ENCODE assay signal across 8 mouse cellular contexts in genomic region chr4:133753375-133754190, GRCm38 (mm10). TPM values are rescaled to one million over a fixed set of nuclear protein-coding genes. Genes with fewer than 3 reads are reported as not detected.
DNase-seq lines count a peak whose midpoint lies in the region; ATAC-seq and TF ChIP-seq lines count a peak whose summit lies in the region.

No protein-coding gene starts in this region.

- H3K4me1 ChIP-seq in kidney, adult 2 months (ENCODE audit: control insufficient read depth, insufficient read depth, low read length) = peaks cover 26% of the 10 kb centered on the region
- H3K4me1 ChIP-seq in neural tube, embryonic 12.5 days = peaks cover 40% of the 10 kb centered on the region
- peaks cover 15% of the 10 kb centered on the region for H3K4me1 ChIP-seq in stomach, postnatal 0 days (replicated peaks; ENCODE audit: control insufficient read depth, insufficient read depth)

- no peak for ATAC-seq in frontal cortex, adult (ENCODE audit: low TSS enrichment)
- ATAC-seq in neural tube, embryonic 12.5 days (ENCODE audit: low FRiP score, low read depth) = peak; percentile 68
- peak; percentile 35 for ATAC-seq in stomach, postnatal 0 days (ENCODE audit: low FRiP score, low TSS enrichment)

- TF ChIP-seq POLR2A in kidney, adult 2 months (IDR thresholded peaks at IDR 0.05; ENCODE audit: low read depth, low read length) = peak; percentile 16

- peak overlapping the region; percentile 95 for H3K27ac ChIP-seq in kidney, adult 2 months (ENCODE audit: insufficient read depth, low read depth, low read length)
- H3K27ac ChIP-seq in neural tube, embryonic 12.5 days = peak overlapping the region; percentile 100
- peak overlapping the region; percentile 100 for H3K27ac ChIP-seq in stomach, postnatal 0 days (replicated peaks)

- no peaks in the 10 kb centered on the region for H3K27me3 ChIP-seq in kidney, adult 2 months (replicated peaks; ENCODE audit: control insufficient read depth, insufficient read depth, low read length)
- H3K27me3 ChIP-seq in neural tube, embryonic 12.5 days (replicated peaks) = no peaks in the 10 kb centered on the region
- no peaks in the 10 kb centered on the region for H3K27me3 ChIP-seq in stomach, postnatal 0 days (ENCODE audit: control insufficient read depth, insufficient read depth, low read length)

- H3K36me3 ChIP-seq in kidney, adult 2 months (ENCODE audit: control insufficient read depth, insufficient read depth, low read length) = no peaks in the 10 kb centered on the region
- peaks cover 4% of the 10 kb centered on the region; the same call in 1 of the 2 replicates for H3K36me3 ChIP-seq in neural tube, embryonic 12.5 days
- no peaks in the 10 kb centered on the region for H3K36me3 ChIP-seq in stomach, postnatal 0 days (ENCODE audit: control insufficient read depth, insufficient read depth, low read length)

- H3K9me3 ChIP-seq in neural tube, embryonic 12.5 days = no peaks in the 10 kb centered on the region
- H3K9me3 ChIP-seq in stomach, postnatal 0 days (ENCODE audit: control insufficient read depth, low read length) = no peaks in the 10 kb centered on the region

- TF ChIP-seq CTCF in kidney, adult 2 months (conservative IDR thresholded peaks at IDR 0.05; ENCODE audit: insufficient read depth, insufficient read length, low read depth, low read length) = no peak
- no peak for TF ChIP-seq CTCF in stomach, postnatal 0 days (IDR thresholded peaks at IDR 0.05; ENCODE audit: low read depth)

- peak overlapping the region; percentile 97 for H3K4me2 ChIP-seq in neural tube, embryonic 12.5 days (replicated peaks)
- H3K4me2 ChIP-seq in stomach, postnatal 0 days (replicated peaks; ENCODE audit: low read depth) = peak overlapping the region; percentile 97

- WGBS in kidney, adult 2 months = under 1% methylated on average over 58 of the region's 99 CpGs
- WGBS in neural tube, embryonic 12.5 days = under 1% methylated on average over 39 of the region's 99 CpGs
- WGBS in stomach, postnatal 0 days = 0% methylated on average over 14 of the region's 99 CpGs

- TF ChIP-seq EP300 in stomach, postnatal 0 days (optimal IDR thresholded peaks at IDR 0.05) = no peak

- peak overlapping the region; percentile 100 for H3K9ac ChIP-seq in neural tube, embryonic 12.5 days
- H3K9ac ChIP-seq in stomach, postnatal 0 days (ENCODE audit: low read length) = peak overlapping the region; percentile 100

- H3K4me3 ChIP-seq in kidney, adult 2 months (ENCODE audit: insufficient read depth, low read depth, low read length) = peak overlapping the region; percentile 67
- H3K4me3 ChIP-seq in neural tube, embryonic 12.5 days = peak overlapping the region; percentile 100
- peak overlapping the region; percentile 100 for H3K4me3 ChIP-seq in stomach, postnatal 0 days (ENCODE audit: low read depth, low read length)

- DNase-seq in frontal cortex, postnatal 10 days (ENCODE audit: low spot score in 2 of 2) = peak; percentile 57 to 77
- DNase-seq in embryo, embryonic 10.5 days (ENCODE audit: low spot score) = peak; percentile 82
- DNase-seq in heart, adult 18-20 months = peak; percentile 74 to 82
- DNase-seq in kidney, adult 2 months = peak; percentile 73
- DNase-seq in liver = peak; percentile 84
- peak; percentile 86 for DNase-seq in stomach, postnatal 0 days (ENCODE audit: low spot score)

RNA-seq across cellular contexts. Expression of gene Arid1a, which starts 3.0 kb away (rescaled TPM):
- 10 to 100 TPM; 31.3 to 34.9 TPM for total RNA-seq in heart, adult 18-20 months (2021)
- 40.5 and 43.7 TPM in 2 replicates for polyA plus RNA-seq in kidney, adult 2 months (2012; rRNA removed)
- 41.0 and 42.4 TPM in 2 replicates for polyA plus RNA-seq in neural tube, embryonic 12.5 days (2016; fragmentation: Nextera tagmentation; extraction: Ambion mirVana)
- 8.7 and 9.7 TPM in 2 replicates for polyA plus RNA-seq in stomach, postnatal 0 days (2015; fragmentation: Nextera tagmentation; extraction: Ambion mirVana)
